Mouse (Mus musculus) small intestine, adult 2 months (tissue): ENCODE measurements around the gene Runx1.

Experiments used
- CTCF ChIP-seq: fragments of 200-500 bp; IDR thresholded peaks from 2 replicates; pipeline ENCODE4 v1.5.1; 2012; ENCODE audit warnings: low read depth, mild to moderate bottlenecking, control low read depth, inconsistent platforms, low read length, moderate library complexity, mixed read lengths; ENCODE audit not compliant: insufficient replicate concordance, insufficient read length; ENCODE audit errors: extremely low read depth
- POLR2A ChIP-seq: fragments of 200-500 bp; IDR thresholded peaks from 2 replicates; pipeline ENCODE4 v1.6.1; 2012; ENCODE audit warnings: low read depth, mild to moderate bottlenecking, control low read depth, inconsistent platforms, low read length, moderate library complexity

GRCm38 (mm10) chr16:92739997-92740396 lies 86.0 kb downstream of the Runx1 start:
- no peak for TF ChIP-seq POLR2A
- TF ChIP-seq CTCF, result no peak
